Mouse (Mus musculus): Measurements from ENCODE around the gene Olfr1318. TPM values are rescaled to one million over a fixed set of nuclear protein-coding genes. Genes with fewer than 3 reads are reported as not detected.
A peak's percentile ranks its signal among the peaks of the same experiment; 100 is the strongest.

Gene Olfr1318
- polyA plus RNA-seq (2012; rRNA removed): not detected in 2 replicates
- polyA plus RNA-seq (2014; fragmentation: Nextera tagmentation; extraction: Ambion mirVana): not detected in 2 replicates

- Histone ChIP-seq H3K27ac (replicated peaks; ENCODE audit: low read depth, low read length) (no peak within 1 kb of the TSS), H3K36me3 (ENCODE audit: control insufficient read depth, insufficient read depth, low read length) (no peaks in the 10 kb centered on the region), H3K9ac (ENCODE audit: low read depth, low read length, severe bottlenecking) (no peak within 1 kb of the TSS), H3K9me3 (ENCODE audit: control insufficient read depth, low read length) (no peaks in the 10 kb centered on the region), H3K4me1 (ENCODE audit: control insufficient read depth, insufficient read depth, low read length) (no peaks in the 10 kb centered on the region), H3K4me3 (replicated peaks; ENCODE audit: low read length) (no peak within 1 kb of the TSS), H3K27me3 (ENCODE audit: control insufficient read depth, insufficient read depth, low read length) (no peaks in the 10 kb centered on the region), H3K4me2 (replicated peaks; ENCODE audit: low read depth, low read length, severe bottlenecking) (no peak within 1 kb of the TSS)
- TF ChIP-seq POLR2A (IDR thresholded peaks at IDR 0.05; ENCODE audit: borderline replicate concordance, extremely low read depth, insufficient read depth, insufficient read length): no peak
- no peak for DNase-seq (ENCODE audit: low spot score)
- ATAC-seq (ENCODE audit: low FRiP score, low read depth): no peak
These were observed at the start of gene Olfr1318 for GRCm38 (mm10) chr2:112153898-112154297. Gene Olfr1318 (plus strand): TSS chr2:112154198.

GRCm38 (mm10) chr2:112115340-112115739 is 38.7 kb upstream of the Olfr1318 start, which contains the start of gene Olfr1315-ps1:
Gene Olfr1315-ps1 (minus strand): TSS chr2:112115440.
- no peaks in the 10 kb centered on the region for H3K9me3 ChIP-seq (ENCODE audit: control insufficient read depth, low read length)
- no peak within 1 kb of the TSS for H3K4me2 ChIP-seq (replicated peaks; ENCODE audit: low read depth, low read length, severe bottlenecking)
- no peak within 1 kb of the TSS for H3K9ac ChIP-seq (ENCODE audit: low read depth, low read length, severe bottlenecking)
- H3K4me3 ChIP-seq (replicated peaks; ENCODE audit: low read length): no peak within 1 kb of the TSS
- H3K27ac ChIP-seq (replicated peaks; ENCODE audit: low read depth, low read length): no peak within 1 kb of the TSS
- 81% methylated on average over 1 of the region's 1 CpGs for WGBS
- no peaks in the 10 kb centered on the region for H3K36me3 ChIP-seq (ENCODE audit: control insufficient read depth, insufficient read depth, low read length)
- no peak for TF ChIP-seq POLR2A (IDR thresholded peaks at IDR 0.05; ENCODE audit: borderline replicate concordance, extremely low read depth, insufficient read depth, insufficient read length)
- DNase-seq (ENCODE audit: low spot score): no peak
- no peak for ATAC-seq (ENCODE audit: low FRiP score, low read depth)
- no peaks in the 10 kb centered on the region for H3K4me1 ChIP-seq (ENCODE audit: control insufficient read depth, insufficient read depth, low read length)
- H3K27me3 ChIP-seq (ENCODE audit: control insufficient read depth, insufficient read depth, low read length): no peaks in the 10 kb centered on the region

GRCm38 (mm10) chr2:112134877-112135276 is 19.1 kb upstream of the Olfr1318 start, which contains the start of gene Olfr1316:
Gene Olfr1316 (minus strand): TSS chr2:112134977.
- 88% methylated on average over 2 of the region's 2 CpGs for WGBS
- no peak within 1 kb of the TSS for H3K4me3 ChIP-seq (replicated peaks; ENCODE audit: low read length)
- TF ChIP-seq POLR2A (IDR thresholded peaks at IDR 0.05; ENCODE audit: borderline replicate concordance, extremely low read depth, insufficient read depth, insufficient read length): no peak

GRCm38 (mm10) chr2:112140029-112140428 is 14.0 kb upstream of the Olfr1318 start, which contains the start of gene Olfr1317:
Gene Olfr1317 (plus strand): TSS chr2:112140329.
- ATAC-seq (ENCODE audit: low FRiP score, low read depth) (no peak), DNase-seq (ENCODE audit: low spot score) (no peak)
- Histone ChIP-seq H3K9ac (ENCODE audit: low read depth, low read length, severe bottlenecking) (no peak within 1 kb of the TSS), H3K27ac (replicated peaks; ENCODE audit: low read depth, low read length) (no peak within 1 kb of the TSS), H3K9me3 (ENCODE audit: control insufficient read depth, low read length) (no peaks in the 10 kb centered on the region), H3K4me2 (replicated peaks; ENCODE audit: low read depth, low read length, severe bottlenecking) (no peak within 1 kb of the TSS), H3K27me3 (ENCODE audit: control insufficient read depth, insufficient read depth, low read length) (no peaks in the 10 kb centered on the region), H3K36me3 (ENCODE audit: control insufficient read depth, insufficient read depth, low read length) (no peaks in the 10 kb centered on the region), H3K4me3 (replicated peaks; ENCODE audit: low read length) (no peak within 1 kb of the TSS), H3K4me1 (ENCODE audit: control insufficient read depth, insufficient read depth, low read length) (no peaks in the 10 kb centered on the region)
- TF ChIP-seq POLR2A (IDR thresholded peaks at IDR 0.05; ENCODE audit: borderline replicate concordance, extremely low read depth, insufficient read depth, insufficient read length): no peak
- 78% methylated on average over 2 of the region's 2 CpGs for WGBS

More at GRCm38 (mm10) chr2:112134877-112135276, 19.1 kb upstream of the Olfr1318 start, which contains the start of gene Olfr1316:
- Histone ChIP-seq H3K27me3 (ENCODE audit: control insufficient read depth, insufficient read depth, low read length) (no peaks in the 10 kb centered on the region), H3K4me2 (replicated peaks; ENCODE audit: low read depth, low read length, severe bottlenecking) (no peak within 1 kb of the TSS), H3K4me1 (ENCODE audit: control insufficient read depth, insufficient read depth, low read length) (no peaks in the 10 kb centered on the region), H3K27ac (replicated peaks; ENCODE audit: low read depth, low read length) (no peak within 1 kb of the TSS), H3K36me3 (ENCODE audit: control insufficient read depth, insufficient read depth, low read length) (no peaks in the 10 kb centered on the region), H3K9me3 (ENCODE audit: control insufficient read depth, low read length) (no peaks in the 10 kb centered on the region), H3K9ac (ENCODE audit: low read depth, low read length, severe bottlenecking) (no peak within 1 kb of the TSS)
- ATAC-seq (ENCODE audit: low FRiP score, low read depth) (no peak), DNase-seq (ENCODE audit: low spot score) (no peak)

- Histone ChIP-seq H3K27me3 (ENCODE audit: control insufficient read depth, insufficient read depth, low read length) (no peaks in the 10 kb centered on the region), H3K36me3 (ENCODE audit: control insufficient read depth, insufficient read depth, low read length) (no peaks in the 10 kb centered on the region), H3K4me3 (replicated peaks; ENCODE audit: low read length) (no peak overlapping the region), H3K4me1 (ENCODE audit: control insufficient read depth, insufficient read depth, low read length) (no peaks in the 10 kb centered on the region), H3K9me3 (ENCODE audit: control insufficient read depth, low read length) (no peaks in the 10 kb centered on the region), H3K4me2 (replicated peaks; ENCODE audit: low read depth, low read length, severe bottlenecking) (no peak overlapping the region), H3K27ac (replicated peaks; ENCODE audit: low read depth, low read length) (no peak overlapping the region), H3K9ac (ENCODE audit: low read depth, low read length, severe bottlenecking) (no peak overlapping the region)
- WGBS: 0% methylated on average over 2 of the region's 2 CpGs
- no peak for TF ChIP-seq POLR2A (IDR thresholded peaks at IDR 0.05; ENCODE audit: borderline replicate concordance, extremely low read depth, insufficient read depth, insufficient read length)
- 0 out of 2 replicates have a peak, but pooled peaks have one; percentile 57 for ATAC-seq (ENCODE audit: low FRiP score, low read depth)
- peak; percentile 80 for DNase-seq (ENCODE audit: low spot score)
These were observed 42.9 kb downstream of the Olfr1318 start for GRCm38 (mm10) chr2:112196859-112197258.
